Mouse (Mus musculus): ENCODE results near the gene Kptn.
A peak's percentile ranks its signal among the peaks of the same experiment; 100 is the strongest.

Gene Kptn

DNA sequence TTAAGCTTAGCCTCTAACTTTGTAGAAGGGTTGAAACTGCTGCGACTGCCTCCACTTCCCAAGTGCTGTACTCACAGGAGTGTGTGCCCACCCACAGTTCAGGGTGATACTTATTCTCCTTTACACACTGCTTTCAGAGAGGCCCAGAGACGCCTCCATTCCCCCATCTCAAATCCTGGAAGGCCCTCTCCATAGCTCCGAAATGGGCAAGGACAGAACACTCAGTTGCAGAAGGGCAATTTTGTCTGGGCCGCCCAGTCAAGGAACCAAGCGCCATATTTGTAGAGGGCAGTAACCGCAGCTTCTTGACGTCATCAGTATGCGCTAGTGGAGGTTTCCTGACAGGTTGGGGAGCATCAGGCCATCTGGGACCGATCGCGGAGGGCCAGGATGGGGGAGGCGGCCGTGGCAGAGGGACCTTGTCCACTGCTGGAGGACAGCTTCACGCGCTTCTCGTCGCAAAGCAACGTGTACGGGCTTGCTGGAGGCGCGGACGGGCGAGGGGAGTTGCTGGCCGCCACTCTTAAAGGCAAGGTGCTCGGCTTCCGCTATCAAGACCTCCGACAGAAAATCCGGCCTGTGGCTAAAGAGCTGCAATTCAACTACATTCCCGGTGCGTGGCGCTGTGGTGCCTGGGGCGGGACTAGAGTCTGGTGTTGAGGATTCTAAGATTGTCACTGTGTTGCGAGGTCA is at the start of gene Kptn:
Kptn (plus strand) TSS at position 327 of the 693 bp plus-strand sequence.
- DNase-seq (ENCODE audit: low read depth, low spot score), result peak; percentile 84

DNA sequence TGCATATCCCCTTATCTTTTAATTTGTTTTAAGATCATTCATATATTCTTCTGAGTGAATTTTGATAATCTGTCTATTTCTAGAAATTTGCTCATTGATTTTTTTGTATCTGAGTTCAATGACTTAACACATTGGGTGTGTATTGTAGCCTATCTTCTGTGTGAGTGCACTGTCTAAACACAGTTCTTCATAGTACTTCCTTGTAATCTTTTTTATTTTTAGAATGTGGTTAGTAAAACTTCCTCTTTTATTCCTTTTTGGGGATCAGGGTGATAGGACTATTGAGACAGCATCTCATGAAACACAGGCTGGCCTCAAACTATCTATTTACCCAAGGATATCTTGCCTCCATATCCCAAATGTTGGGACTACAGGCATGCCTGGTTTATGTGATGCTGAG is 48.8 kb upstream of the Kptn start:
- no peak for DNase-seq (ENCODE audit: low read depth, low spot score)

DNA sequence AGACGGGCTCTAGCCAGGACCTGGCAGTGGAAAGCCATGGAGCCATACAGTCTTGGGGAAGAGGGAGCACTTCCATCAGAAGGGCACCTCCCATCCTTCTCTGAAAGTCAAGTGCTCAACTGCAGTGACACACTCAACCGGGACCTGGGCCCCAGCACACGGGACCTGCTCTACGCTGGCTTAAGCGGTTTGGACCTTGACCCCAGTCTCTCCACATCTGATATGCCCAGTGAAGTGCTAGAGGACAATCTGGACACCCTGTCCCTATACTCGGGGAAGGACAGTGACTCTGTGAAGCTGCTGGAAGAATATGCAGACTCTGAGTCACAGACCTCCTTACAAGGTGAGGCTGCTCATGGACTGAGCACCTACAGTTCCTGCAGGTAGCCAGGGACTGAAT is 47.8 kb upstream of the Kptn start:
- DNase-seq (ENCODE audit: low read depth, low spot score), result no peak

DNA sequence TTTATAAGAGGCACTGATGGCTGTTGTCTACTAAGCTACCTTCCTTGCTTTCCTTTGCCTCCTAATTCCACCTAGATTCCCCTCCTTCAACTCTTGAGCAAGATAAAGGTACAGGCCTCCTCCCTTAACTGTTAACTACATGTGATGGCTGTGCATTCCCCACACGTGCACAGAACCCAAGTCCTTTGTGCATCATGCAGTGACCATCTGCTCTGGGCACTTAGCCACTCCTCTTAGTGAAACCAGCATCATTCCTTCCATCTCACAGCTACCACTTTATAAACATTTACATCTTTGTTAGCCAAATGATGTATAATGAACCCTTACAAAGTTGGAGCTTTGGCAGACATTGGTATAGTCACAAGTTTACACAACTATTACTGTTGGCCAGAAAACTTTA is 39.7 kb upstream of the Kptn start:
- no peak for DNase-seq (ENCODE audit: low read depth, low spot score)

DNA sequence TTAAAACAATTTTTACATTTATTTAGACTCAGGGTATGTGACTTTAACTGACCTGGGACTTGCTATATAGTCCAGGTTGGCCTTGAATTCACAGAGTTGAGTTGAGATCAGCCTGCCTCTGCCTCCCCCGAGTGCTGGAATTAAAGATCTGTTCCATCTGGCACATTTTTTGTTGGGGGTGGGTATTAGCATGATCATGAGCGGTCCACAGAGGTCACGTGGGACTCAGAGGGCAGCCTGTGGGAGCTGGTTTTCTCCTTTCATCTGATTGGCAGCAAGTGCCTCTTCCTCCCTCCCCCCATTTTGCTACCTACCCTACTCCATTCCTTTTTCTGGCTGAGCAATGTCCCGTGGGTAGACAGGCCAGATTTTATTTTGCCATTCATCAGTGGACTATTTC is 39.1 kb upstream of the Kptn start:
- DNase-seq (ENCODE audit: low read depth, low spot score), result no peak

DNA sequence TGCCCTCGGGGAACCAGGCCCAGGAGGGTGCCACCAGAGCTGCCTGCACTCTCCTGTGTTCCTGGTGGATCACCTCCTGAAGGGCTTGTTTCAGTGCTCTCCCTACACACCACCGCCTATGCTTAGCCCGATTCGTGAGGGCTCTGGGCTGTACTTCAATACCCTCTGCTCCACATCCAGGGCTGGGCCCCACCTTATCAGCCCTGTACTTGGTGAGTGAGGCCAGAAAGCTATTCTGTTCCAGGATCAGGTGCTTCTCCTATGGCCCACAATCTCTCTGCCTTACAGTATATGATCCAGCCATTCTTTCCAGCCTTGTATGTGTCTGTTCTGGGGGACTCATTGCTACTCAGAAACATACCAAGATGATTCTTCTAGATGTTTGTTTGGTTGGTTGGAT is 36.3 kb upstream of the Kptn start:
- DNase-seq (ENCODE audit: low read depth, low spot score), result no peak

DNA sequence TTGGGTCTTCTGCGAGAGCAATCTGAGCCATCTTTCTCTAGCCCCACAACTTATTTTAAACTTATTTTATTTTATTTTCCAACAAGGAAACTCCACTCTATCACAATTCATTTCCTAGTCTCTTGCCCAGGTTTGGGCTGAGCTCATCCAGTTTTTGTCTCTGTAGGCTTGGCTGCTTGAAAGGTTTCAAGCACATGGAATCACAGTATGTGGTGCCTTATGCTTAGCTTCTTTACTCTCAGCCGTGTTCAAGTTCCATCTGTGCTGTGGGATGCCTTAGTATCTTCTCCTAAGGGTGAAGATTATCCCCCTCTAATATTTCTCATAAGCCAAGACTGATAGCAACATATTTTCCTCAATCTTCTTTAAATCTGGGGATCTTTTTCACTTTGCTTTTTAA is 32.1 kb upstream of the Kptn start:
- no peak for DNase-seq (ENCODE audit: low read depth, low spot score)

DNA sequence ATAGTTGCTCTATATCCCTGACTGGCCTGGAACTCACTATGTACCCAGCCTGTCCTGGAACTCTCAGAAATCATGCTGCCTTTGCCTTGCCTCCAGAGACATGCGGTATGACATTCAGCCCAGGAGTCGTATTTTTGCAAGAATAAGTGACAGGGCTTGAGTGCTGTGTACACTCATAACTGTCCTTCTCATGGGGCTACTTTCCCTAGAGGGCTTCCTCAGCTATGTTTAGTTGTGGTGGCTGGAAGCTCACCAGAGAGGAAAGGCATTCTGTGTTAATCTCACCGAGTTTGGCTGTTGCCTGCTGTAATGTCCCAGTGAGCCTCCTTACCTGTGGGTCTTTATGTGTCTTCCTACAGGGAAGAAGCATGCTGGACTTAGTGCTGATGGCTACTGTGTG is 25.1 kb upstream of the Kptn start:
- DNase-seq (ENCODE audit: low read depth, low spot score), result no peak

DNA sequence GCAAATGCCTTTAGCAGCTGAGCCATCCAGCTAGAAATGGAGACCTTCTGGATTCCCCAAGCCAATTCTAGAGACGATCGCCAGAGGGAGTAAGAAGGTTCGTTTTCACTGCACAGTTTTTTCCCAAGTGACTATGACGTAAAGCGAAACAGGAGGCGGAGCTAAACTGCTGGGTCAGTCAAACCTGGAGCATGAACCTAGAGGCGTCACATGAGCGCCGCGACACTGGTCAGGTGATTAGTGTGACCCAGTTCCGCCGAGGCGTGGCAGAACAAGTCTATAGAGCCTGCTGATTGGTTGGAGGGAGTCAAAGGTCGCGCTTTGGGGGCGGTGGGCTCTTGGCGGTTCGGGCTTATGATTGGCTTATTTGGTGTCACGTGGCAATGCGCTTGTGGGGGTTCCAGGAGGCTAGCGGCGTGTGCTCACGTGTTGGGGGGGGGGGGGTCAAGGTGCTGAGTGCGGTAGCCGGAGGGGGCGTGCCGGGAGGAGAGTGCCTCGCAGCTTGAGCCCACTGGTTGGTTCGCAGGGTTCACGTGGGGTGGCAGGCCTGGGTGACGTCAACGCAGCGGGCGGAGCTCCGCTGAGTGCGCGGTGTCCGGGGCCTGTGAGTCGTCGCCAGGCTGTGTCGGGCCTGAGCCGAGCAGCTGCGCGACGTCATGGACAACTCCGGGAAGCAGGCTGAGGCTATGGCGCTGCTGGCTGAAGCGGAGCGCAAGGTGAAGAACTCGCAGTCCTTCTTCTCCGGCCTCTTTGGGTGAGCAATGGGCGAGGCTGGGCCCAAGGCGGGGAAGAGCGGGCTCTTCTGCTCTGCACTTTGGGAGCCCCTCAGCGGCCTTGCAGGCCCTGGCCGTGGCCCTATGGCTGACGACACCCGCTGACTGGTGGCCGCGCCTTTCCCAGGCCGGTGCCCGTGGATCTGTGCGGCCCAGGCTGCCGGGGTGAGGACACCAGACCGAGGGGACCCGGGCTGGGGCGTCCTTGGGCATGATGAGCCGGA is 21.4 kb upstream of the Kptn start, which contains the start of gene Napa:
Napa (plus strand) TSS at position 438 of the 997 bp plus-strand sequence.
- peak; percentile 100 for DNase-seq (ENCODE audit: low read depth, low spot score)

DNA sequence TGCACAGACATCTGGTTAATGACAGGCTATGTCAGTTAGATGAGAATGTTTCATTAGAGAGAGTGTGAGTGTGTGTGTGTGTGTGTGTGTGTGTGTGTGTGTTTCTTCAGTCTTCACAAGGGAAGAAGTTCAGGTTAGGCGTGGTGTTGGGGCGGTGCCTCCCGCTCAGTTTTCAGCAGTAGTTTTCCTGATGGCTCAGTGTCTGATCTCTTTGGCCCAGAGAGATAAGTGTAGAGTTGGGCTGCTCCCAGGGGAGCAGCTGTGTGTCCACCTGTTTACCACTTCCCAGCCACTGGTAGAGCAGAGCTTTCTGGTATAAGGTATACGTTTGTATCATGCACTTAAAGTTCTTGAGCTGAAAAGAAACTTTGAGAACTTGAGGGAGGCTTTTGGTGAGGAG is 19.8 kb upstream of the Kptn start:
- DNase-seq (ENCODE audit: low read depth, low spot score), result no peak

DNA sequence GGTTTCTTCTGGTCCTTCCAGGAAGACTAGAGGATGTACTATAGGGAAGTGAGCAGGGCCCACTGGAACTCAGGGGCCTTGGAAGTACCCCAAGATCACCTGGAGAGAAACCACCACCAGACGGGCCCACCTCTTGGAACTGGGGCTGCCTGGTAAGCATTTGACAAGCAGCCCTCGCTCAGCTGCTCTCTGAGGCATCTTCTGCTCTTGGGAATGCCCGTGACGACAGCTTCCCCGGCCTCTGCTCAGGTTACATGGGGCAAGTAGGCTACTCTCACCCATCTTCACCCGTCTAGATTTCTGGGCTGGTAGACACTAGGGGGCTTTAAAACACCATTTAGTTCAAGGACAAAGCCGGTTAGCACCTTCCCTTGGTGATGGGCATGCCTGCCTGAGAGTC is 18.6 kb upstream of the Kptn start:
- DNase-seq (ENCODE audit: low read depth, low spot score), result no peak

DNA sequence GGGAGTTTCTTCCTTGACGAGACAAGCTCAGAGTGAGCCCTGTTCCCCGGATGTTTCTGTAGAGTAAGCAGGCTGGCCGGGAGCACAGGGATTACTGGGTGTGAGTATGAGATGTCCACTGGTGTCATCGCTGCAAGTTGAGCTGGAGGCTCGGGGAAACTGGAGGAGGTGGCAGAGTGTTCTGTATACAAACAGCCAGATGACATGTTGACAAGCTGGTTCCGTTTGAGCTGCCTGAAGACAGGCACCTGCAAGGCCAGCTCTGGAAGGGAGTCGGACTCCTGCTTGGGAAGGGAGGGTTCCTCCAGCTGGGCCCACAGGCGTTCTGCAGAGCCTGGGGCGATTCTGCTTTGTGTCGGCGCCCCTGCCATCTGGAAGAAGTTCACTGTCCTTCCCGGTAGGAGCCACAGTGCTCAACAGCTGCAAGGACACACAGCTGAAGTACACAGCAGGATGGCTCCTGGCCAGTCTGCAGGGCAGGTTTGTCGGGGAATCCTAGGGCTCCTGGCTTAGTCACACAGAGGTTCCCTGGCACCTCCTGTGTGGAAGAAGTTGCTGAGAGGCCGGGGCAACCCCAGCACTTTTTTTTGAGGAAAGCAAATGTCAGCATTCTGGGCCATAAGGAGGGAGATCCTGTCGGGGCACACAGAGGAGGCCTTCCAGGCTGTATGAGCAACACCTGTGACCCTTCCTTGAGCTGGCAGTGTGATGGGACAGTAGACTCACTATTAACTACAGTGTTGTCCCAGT is 17.8 kb upstream of the Kptn start:
- DNase-seq (ENCODE audit: low read depth, low spot score), result no peak

DNA sequence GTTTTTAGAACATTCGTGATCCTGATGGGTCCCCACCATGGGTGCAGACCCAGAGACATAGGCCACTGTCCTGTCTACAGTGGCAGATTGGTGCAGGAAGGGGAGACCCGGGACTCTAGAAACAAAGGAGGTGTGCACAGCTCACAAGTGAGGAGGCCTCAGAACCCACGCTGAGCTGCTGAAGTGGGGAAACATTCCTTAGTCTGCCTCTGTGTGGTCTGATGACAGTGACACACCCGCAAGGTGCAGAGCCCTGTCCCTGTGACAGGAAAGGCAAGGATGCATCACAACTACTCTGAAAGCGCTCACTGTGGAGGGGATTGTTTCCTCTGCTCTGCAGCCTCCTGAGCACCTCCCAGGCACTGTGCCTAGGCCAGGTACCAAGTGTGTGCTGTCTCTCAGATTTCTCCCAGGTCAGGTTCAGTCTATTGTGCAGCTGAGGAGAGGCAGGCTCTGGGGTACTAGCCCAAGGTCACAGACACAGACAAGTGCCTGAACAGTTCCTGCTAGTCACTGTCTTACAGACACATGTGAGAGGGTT is 16.9 kb upstream of the Kptn start:
- DNase-seq (ENCODE audit: low read depth, low spot score), result no peak

DNA sequence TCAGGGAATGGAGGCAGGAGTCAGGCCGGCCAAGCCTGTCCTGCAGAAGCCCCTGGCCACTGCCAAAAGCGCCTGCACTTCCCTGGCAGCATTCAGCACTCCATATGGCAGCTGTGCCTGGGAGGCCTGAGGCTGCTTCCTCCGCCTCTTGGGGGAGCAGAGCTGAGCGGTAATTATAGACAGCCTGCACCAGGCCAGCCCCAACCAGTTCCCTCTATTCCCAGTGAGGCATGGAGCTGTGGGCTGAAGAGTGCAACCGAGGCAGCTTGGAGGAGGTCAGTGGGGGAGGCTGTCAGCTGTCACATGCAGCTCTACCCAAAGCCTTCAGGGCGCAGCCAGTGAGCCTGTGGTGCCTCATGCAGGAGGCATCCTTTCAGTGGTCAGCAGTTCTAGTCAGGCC is 15.9 kb upstream of the Kptn start:
- DNase-seq (ENCODE audit: low read depth, low spot score), result no peak

DNA sequence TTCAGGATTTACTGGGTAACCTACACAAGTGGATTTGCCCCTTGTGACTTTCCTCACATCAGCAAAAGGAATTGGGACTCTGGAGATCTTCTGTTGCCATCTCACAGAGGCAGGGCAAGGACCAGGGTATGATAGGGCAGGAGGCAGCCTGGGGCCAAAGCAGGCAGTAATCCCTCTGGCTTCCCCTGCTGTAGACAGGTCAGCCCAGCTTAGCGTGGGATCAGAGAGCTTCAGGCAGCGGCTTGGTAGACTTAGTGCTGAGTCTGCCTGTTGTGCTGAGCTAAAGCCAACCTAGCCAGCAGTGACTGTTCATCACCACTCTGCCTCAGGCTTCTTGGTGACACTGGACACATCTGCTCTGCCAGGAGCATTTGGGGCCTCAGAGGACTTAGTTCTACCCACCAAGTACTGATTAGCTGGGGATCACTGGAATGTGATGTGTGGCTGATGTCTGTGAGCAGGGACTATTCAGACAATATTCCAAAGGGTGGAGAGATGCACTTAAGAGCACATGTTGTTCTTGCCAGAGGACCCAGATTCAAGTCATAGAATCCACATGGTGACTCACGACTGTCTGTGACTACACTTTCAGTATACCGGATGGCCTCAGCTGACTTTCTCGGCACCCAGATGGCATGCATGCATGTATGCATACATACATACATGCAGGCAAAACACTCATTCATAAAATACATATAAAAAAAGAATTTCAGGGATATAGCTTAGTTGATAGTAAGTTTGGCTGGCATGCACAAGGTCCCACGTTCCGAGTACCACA is 14.9 kb upstream of the Kptn start:
- DNase-seq (ENCODE audit: low read depth, low spot score), result no peak

DNA sequence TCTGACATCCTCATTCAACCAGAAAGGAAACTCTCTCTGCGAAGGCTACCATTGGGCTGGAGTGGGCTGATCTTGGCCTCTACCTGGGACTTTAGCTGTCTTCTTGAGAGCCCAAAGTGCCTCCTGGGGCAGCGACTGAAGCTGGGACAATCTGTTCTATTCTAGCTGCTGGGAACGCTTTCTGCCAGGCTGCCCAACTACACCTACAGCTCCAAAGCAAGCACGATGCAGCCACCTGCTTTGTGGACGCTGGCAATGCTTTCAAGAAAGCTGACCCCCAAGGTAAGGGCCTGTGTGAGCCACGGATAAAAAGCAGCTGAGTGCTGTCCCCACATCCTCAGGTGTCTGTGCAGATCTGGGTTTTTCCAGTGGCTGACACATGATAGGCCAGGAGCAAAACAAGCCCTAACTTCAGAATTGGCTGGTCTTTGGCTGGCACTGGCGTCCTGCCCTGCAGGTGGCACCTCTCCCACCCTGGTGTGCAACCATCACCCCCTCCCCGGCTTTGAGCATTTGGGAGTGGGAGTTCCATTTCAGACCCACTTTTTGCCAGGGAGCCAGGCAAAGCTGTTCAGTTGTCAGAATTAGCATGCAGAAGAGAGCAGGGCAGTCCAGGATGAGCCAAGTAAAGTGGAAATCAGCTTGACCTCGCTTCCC is 10.7 kb upstream of the Kptn start:
- no peak for DNase-seq (ENCODE audit: low read depth, low spot score)

DNA sequence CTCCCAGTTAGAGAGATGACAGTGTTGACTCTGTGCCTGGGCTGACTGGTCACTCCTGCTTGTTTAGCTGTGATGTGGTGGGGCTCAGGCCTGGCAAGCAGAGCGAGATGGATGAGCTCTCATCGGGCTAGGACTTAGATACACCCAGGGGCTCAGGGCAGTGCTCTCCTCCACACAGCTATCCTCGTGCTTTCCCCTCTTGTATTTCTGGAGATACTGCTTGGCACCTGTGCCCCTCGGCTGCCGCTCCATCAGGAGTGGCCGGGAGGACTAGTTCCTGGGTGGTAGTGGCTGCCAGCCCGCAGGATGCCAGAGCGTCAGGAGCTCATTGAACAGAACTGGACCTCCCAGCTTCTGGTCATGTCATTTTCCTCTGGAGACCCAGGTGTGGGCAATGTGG is 9.5 kb upstream of the Kptn start:
- no peak for DNase-seq (ENCODE audit: low read depth, low spot score)

DNA sequence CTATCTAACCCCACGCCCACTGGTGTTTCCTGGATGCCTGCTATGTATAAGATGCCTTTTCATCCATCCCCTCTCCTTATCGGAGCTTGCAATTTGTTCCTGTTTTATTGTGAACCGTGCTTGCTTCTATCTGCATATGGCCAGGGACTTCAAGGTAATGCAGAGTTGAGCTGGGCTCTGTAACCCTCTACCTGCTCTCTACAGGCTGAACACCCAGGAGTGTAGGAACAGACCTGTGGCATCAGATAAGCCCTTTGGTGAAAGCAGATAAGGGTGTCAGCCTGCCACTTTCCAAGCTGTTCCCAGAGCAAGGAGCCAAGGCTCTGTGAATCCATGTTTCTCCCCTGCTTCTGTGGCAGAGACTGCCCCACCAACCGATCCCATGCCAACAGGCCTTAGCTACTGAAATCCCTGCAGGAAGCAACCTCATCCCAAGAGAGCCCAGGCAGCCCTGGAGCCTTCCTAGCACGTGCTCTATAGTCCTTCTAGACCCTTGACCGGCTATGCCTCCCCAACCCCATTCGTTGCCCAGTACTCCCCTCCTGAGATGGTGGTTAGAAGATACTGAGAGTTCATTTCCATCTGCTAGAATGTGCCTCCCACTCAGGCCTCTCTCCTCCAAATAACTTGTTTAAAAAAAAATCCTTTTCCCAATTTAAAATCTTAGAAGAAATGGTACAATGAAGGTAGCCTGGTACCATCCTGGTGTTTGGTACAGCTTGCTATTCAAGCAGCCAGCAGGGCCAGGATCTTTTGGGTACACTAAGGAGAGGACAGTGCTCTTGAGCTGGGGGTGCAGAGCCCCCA is 8.2 kb upstream of the Kptn start:
- no peak for DNase-seq (ENCODE audit: low read depth, low spot score)

DNA sequence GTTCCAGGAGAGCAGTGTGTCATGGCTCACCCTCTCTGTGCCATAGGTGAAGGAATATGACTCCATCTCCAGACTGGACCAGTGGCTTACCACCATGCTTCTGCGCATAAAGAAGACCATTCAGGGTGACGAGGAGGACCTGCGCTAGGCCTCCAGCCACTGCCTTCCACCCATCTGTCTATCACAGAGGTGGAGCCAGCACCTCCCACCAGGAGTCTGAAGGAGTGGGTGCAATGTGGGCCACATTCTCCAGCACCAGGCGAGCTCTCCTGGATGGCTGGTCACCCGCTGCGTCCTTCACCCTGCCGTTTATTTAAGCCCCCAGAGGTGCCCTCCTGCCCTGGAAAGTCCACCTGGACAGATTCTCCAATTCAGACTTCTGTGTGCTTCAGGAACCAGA is 3.3 kb upstream of the Kptn start:
- no peak for DNase-seq (ENCODE audit: low read depth, low spot score)

DNA sequence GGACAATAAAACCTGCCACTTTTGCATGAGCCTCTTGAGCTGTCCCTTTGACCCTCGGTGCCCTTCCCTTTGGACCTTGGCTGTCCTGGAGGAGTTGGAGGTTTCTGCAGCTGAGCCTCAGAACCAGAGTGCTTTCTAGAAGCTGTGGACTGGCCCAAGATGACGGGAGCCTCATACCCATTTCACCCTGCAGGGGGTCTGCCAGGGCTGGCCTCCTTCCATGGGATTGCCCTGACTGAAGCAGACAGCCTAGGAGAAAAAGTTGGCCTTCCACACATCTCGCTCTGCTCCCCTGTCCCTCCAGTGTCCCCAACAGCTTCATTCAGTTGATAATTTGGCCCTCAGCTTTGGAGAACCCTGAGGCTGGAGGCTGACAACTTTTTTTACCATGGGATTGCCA is 2.6 kb upstream of the Kptn start:
- no peak for DNase-seq (ENCODE audit: low read depth, low spot score)
